Mouse (Mus musculus) forebrain, postnatal 0 days (tissue): ENCODE data around the gene Rtl5. TPM values are rescaled to one million over a fixed set of nuclear protein-coding genes. Genes with fewer than 3 reads are reported as not detected.

Experiments
- ATAC-seq: fragments of 200-750 bp; cut with Nextera tagmentation; 2 replicates; pipeline ENCODE4 v1.8.0; 2017; ENCODE audit warnings: mild to moderate bottlenecking, moderate library complexity
- DNase-seq: peaks from one replicate; pipeline ENCODE4 v3.0.0-alpha.2; 2015
- H3K27ac ChIP-seq: fragments of 300-500 bp; sonication (generic); 2 replicates; pipeline ENCODE4 v1.5.1; 2014; ENCODE audit warnings: low read depth, mild to moderate bottlenecking, antibody characterized with exemption, low read length, moderate library complexity, mixed read lengths
- H3K27me3 ChIP-seq: fragments of 300-500 bp; sonication (generic); 2 replicates; pipeline ENCODE4 v1.6.1; 2014; ENCODE audit warnings: mild to moderate bottlenecking, low read length, mixed read lengths; ENCODE audit not compliant: insufficient read depth
- H3K36me3 ChIP-seq: fragments of 300-500 bp; sonication (generic); 2 replicates; pipeline ENCODE4 v1.6.1; 2014; ENCODE audit warnings: mild to moderate bottlenecking, moderate library complexity; ENCODE audit not compliant: insufficient read depth
- H3K4me1 ChIP-seq: fragments of 300-500 bp; sonication (generic); 2 replicates; pipeline ENCODE4 v1.6.1; 2014; ENCODE audit warnings: antibody characterized with exemption; ENCODE audit not compliant: insufficient read depth
- H3K4me2 ChIP-seq: fragments of 300-500 bp; sonication (generic); 2 replicates; pipeline ENCODE4 v1.6.1; 2014; ENCODE audit warnings: low read depth, mild to moderate bottlenecking, moderate library complexity
- H3K4me3 ChIP-seq: fragments of 300-500 bp; sonication (generic); 2 replicates; pipeline ENCODE4 v1.5.1; 2014; ENCODE audit warnings: low read depth, low read length, mixed read lengths
- H3K9ac ChIP-seq: fragments of 300-500 bp; sonication (generic); 2 replicates; pipeline ENCODE4 v1.6.1; 2014; ENCODE audit warnings: mild to moderate bottlenecking
- H3K9me3 ChIP-seq: fragments of 300-500 bp; sonication (generic); 2 replicates; pipeline ENCODE4 v1.6.1; 2016; ENCODE audit warnings: low read length
- CTCF ChIP-seq: sonication (generic); IDR thresholded peaks from 2 replicates; pipeline ENCODE4 v1.5.1; 2016; ENCODE audit warnings: antibody characterized with exemption, control low read depth, low read depth
- WGBS: fragments of 180-500 bp; shearing (Covaris S2); extraction: QIAGEN DNeasy Blood & Tissue Kit; methylation state at CpG from one replicate; pipeline ENCODE4 v1.1.7; 2014; 5-methylcytosine and 5-hydroxymethylcytosine counted together
- polyA plus RNA-seq: library from polyadenylated mRNA; unstranded; fragments of >200 nt; fragmentation: Nextera tagmentation; extraction: Ambion mirVana; gene quantifications from 2 replicates; pipeline ENCODE4 v1.2.1, GENCODE M21; 2015
- total RNA-seq: library from RNA; depleted of rRNA; stranded (reverse); fragments of >200 nt; gene quantifications from 2 replicates; pipeline ENCODE4 v1.2.3, GENCODE M21; 2014; rRNA removed

Gene Rtl5
- total and polyA plus RNA-seq, 2 experiments from 2014 or later = 6.0 to 39.5 TPM

- no peak overlapping the region for H3K27ac ChIP-seq
- H3K4me3 ChIP-seq = no peak overlapping the region
- H3K9me3 ChIP-seq = no peaks in the 10 kb centered on the region
- WGBS = 50% methylated on average over 9 of the region's 9 CpGs
- H3K4me2 ChIP-seq = no peak overlapping the region
- ATAC-seq = no peak
- no peaks in the 10 kb centered on the region for H3K4me1 ChIP-seq
- no peak for DNase-seq
- TF ChIP-seq CTCF = no peak
- no peaks in the 10 kb centered on the region for H3K36me3 ChIP-seq
- no peaks in the 10 kb centered on the region for H3K27me3 ChIP-seq
- no peak overlapping the region for H3K9ac ChIP-seq
These were observed 53.7 kb downstream of the Rtl5 start for GRCm38 (mm10) chrX:102017213-102017923.

Other genes starting within 250 kb of the Rtl5 start
- gene Nhsl2, start 221.9 kb downstream of the Rtl5 start, total RNA-seq = 10.5 and 15.8 TPM in 2 replicates
- gene Nhsl2, start 221.9 kb downstream of the Rtl5 start, polyA plus RNA-seq = 2.5 and 4.0 TPM in 2 replicates
- gene Pin4, start 48.1 kb upstream of the Rtl5 start, total RNA-seq = 26.6 and 27.7 TPM in 2 replicates
- gene Pin4, start 48.1 kb upstream of the Rtl5 start, polyA plus RNA-seq = 52.6 and 76.6 TPM in 2 replicates
- 1.2 and 2.0 TPM in 2 replicates for gene Ercc6l, start 85.8 kb upstream of the Rtl5 start, total RNA-seq
- 0.52 and 0.64 TPM in 2 replicates for gene Ercc6l, start 85.8 kb upstream of the Rtl5 start, polyA plus RNA-seq
- gene Rps4x, start 118.1 kb upstream of the Rtl5 start, total RNA-seq = 1,341 and 1,679 TPM in 2 replicates
- gene Rps4x, start 118.1 kb upstream of the Rtl5 start, polyA plus RNA-seq = 432 and 524 TPM in 2 replicates
- gene Cited1, start 180.9 kb upstream of the Rtl5 start, total RNA-seq = 7.2 and 7.5 TPM in 2 replicates
- 7.1 and 9.5 TPM in 2 replicates for gene Cited1, start 180.9 kb upstream of the Rtl5 start, polyA plus RNA-seq